Comparison of ENCODE assay signal across 10 mouse cellular contexts in genomic region chr7:24907211-24907748, GRCm38 (mm10). TPM values are rescaled to one million over a fixed set of nuclear protein-coding genes. Genes with fewer than 3 reads are reported as not detected.
DNase-seq lines count a peak whose midpoint lies in the region; ATAC-seq lines count a peak whose summit lies in the region.
"Had no signal": no experiment of that assay in that cellular context is flagged by ENCODE, and none has a peak within 500 bp of the region (broad histone marks: within the 10 kb centered on the region; RNA-seq: fewer than 3 reads in every experiment).

No protein-coding gene starts in this region.

- no peak overlapping the region for H3K4me2 ChIP-seq in forebrain, embryonic 14.5 days (ENCODE audit: low read length)
- no peak overlapping the region for H3K4me2 ChIP-seq in forebrain, embryonic 15.5 days (replicated peaks)

- no peaks in the 10 kb centered on the region for H3K27me3 ChIP-seq in forebrain, embryonic 14.5 days (replicated peaks; ENCODE audit: control insufficient read depth, insufficient read depth, low read length)
- no peaks in the 10 kb centered on the region for H3K27me3 ChIP-seq in forebrain, embryonic 15.5 days
- H3K27me3 ChIP-seq in megakaryocyte, embryonic 14.5 days (replicated peaks) = no peaks in the 10 kb centered on the region

- DNase-seq in forebrain, embryonic 14.5 days (ENCODE audit: low spot score) = no peak
- peak; percentile 79 to 81 for DNase-seq in CD8-positive naive resting alpha-beta T cell, adult 2 months (ENCODE audit: low read depth in 2 of 2, low spot score in 2 of 2)
- no peak for DNase-seq in testis, postnatal 10 days (ENCODE audit: low spot score)
- DNase-seq in right cerebral cortex, postnatal 36 days (ENCODE audit: low spot score in 2 of 2) = no peak
- DNase-seq in adrenal gland, postnatal 10 days = no peak

- 30% methylated on average over 13 of the region's 13 CpGs for WGBS in forebrain, embryonic 14.5 days
- 35% methylated on average over 13 of the region's 13 CpGs for WGBS in forebrain, embryonic 15.5 days

- no peak overlapping the region for H3K27ac ChIP-seq in forebrain, embryonic 14.5 days (ENCODE audit: low read depth, low read length)
- no peak overlapping the region for H3K27ac ChIP-seq in forebrain, embryonic 15.5 days (replicated peaks)
- H3K27ac ChIP-seq: heart, adult 2 months had no signal

- ATAC-seq in forebrain, embryonic 14.5 days = no peak
- ATAC-seq in forebrain, embryonic 15.5 days (replicated peaks) = no peak
- peak; percentile 77 for ATAC-seq in inflammation-experienced regulatory T-cells, adult 6 months

- H3K9me3 ChIP-seq in forebrain, embryonic 14.5 days (replicated peaks; ENCODE audit: control insufficient read depth, low read length) = no peaks in the 10 kb centered on the region
- H3K9me3 ChIP-seq in forebrain, embryonic 15.5 days = no peaks in the 10 kb centered on the region
- H3K9me3 ChIP-seq in megakaryocyte, embryonic 14.5 days = no peaks in the 10 kb centered on the region
- H3K9me3 ChIP-seq: G1E had no signal

- H3K9ac ChIP-seq in forebrain, embryonic 14.5 days (ENCODE audit: low read length) = 0 out of 2 replicates have a peak overlapping the region, but pooled peaks have one; percentile 1
- H3K9ac ChIP-seq in forebrain, embryonic 15.5 days (replicated peaks) = no peak overlapping the region

- H3K4me3 ChIP-seq in forebrain, embryonic 14.5 days (ENCODE audit: low read depth, low read length) = no peak overlapping the region
- no peak overlapping the region for H3K4me3 ChIP-seq in forebrain, embryonic 15.5 days
- H3K4me3 ChIP-seq in megakaryocyte, embryonic 14.5 days (replicated peaks) = peak overlapping the region; percentile 18
- H3K4me3 ChIP-seq: heart, adult 2 months had no signal

- peaks cover 30% of the 10 kb centered on the region for H3K36me3 ChIP-seq in forebrain, embryonic 14.5 days (ENCODE audit: control insufficient read depth, insufficient read depth, low read length)
- peaks cover 17% of the 10 kb centered on the region for H3K36me3 ChIP-seq in forebrain, embryonic 15.5 days
- H3K36me3 ChIP-seq in megakaryocyte, embryonic 14.5 days (replicated peaks; ENCODE audit: low read length) = peaks cover 68% of the 10 kb centered on the region

- H3K4me1 ChIP-seq in forebrain, embryonic 14.5 days (ENCODE audit: control insufficient read depth, insufficient read depth, low read length) = peaks cover 2% of the 10 kb centered on the region; the same call in 1 of the 2 replicates
- peaks cover 28% of the 10 kb centered on the region for H3K4me1 ChIP-seq in forebrain, embryonic 15.5 days
- peaks cover 54% of the 10 kb centered on the region for H3K4me1 ChIP-seq in megakaryocyte, embryonic 14.5 days

RNA-seq across cellular contexts. Expression of gene Arhgef1, which starts 4.6 kb away (rescaled TPM):
- polyA plus RNA-seq in forebrain, embryonic 14.5 days (2014; fragmentation: Nextera tagmentation; extraction: Ambion mirVana) = 26.9 and 41.3 TPM in 2 replicates
- polyA plus RNA-seq in forebrain, embryonic 15.5 days (2015; fragmentation: Nextera tagmentation; extraction: Ambion mirVana) = 74.4 and 82.0 TPM in 2 replicates
- polyA plus RNA-seq in inflammation-experienced regulatory T-cells, adult 6 months (2017; shearing (Covaris generic)) = 100 to 1,000 TPM; 112 to 198 (median 176) TPM
- polyA plus RNA-seq in megakaryocyte, embryonic 14.5 days (2012; ENCODE audit: insufficient read depth, low replicate concordance) = 136 and 219 TPM in 2 replicates
- total RNA-seq in adrenal gland, postnatal 10 days (2021) = 100 to 1,000 TPM in 1 of 2 experiments, 10 to 100 TPM in 1; 93.0 to 137 TPM

RNA-seq across cellular contexts. Expression of gene Cd79a, which starts 10.1 kb away (rescaled TPM):
- polyA plus RNA-seq in forebrain, embryonic 14.5 days (2014; fragmentation: Nextera tagmentation; extraction: Ambion mirVana) = not detected in 2 replicates
- 0.20 and 0.34 TPM in 2 replicates for polyA plus RNA-seq in forebrain, embryonic 15.5 days (2015; fragmentation: Nextera tagmentation; extraction: Ambion mirVana)
- 10 to 100 TPM in 2 of 3 experiments, 1 to 10 TPM in 1; 2.2 to 13.5 (median 10.8) TPM for polyA plus RNA-seq in inflammation-experienced regulatory T-cells, adult 6 months (2017; shearing (Covaris generic))
- polyA plus RNA-seq in megakaryocyte, embryonic 14.5 days (2012; ENCODE audit: insufficient read depth, low replicate concordance) = 0.50 TPM in 1 of 2 replicates, not detected in the other
- total RNA-seq in adrenal gland, postnatal 10 days (2021) = 1 to 10 TPM; 9.6 to 9.8 TPM

RNA-seq across cellular contexts. Expression of gene Rps19, which starts 23.1 kb away (rescaled TPM):
- polyA plus RNA-seq in forebrain, embryonic 14.5 days (2014; fragmentation: Nextera tagmentation; extraction: Ambion mirVana) = 1,541 and 2,138 TPM in 2 replicates
- 1,460 and 1,591 TPM in 2 replicates for polyA plus RNA-seq in forebrain, embryonic 15.5 days (2015; fragmentation: Nextera tagmentation; extraction: Ambion mirVana)
- over 10,000 TPM in 2 of 3 experiments, 1,000 to 10,000 TPM in 1; 7,402 to 12,964 (median 12,716) TPM for polyA plus RNA-seq in inflammation-experienced regulatory T-cells, adult 6 months (2017; shearing (Covaris generic))
- 171 and 2,463 TPM in 2 replicates for polyA plus RNA-seq in megakaryocyte, embryonic 14.5 days (2012; ENCODE audit: insufficient read depth, low replicate concordance)
- 1,000 to 10,000 TPM; 1,109 to 1,195 TPM for total RNA-seq in adrenal gland, postnatal 10 days (2021)

RNA-seq across cellular contexts. Expression of gene Gm4881, which starts 37.0 kb away (rescaled TPM):
- polyA plus RNA-seq in forebrain, embryonic 14.5 days (2014; fragmentation: Nextera tagmentation; extraction: Ambion mirVana) = 0.70 and 1.1 TPM in 2 replicates
- polyA plus RNA-seq in forebrain, embryonic 15.5 days (2015; fragmentation: Nextera tagmentation; extraction: Ambion mirVana) = 0.22 and 1.3 TPM in 2 replicates
- polyA plus RNA-seq in inflammation-experienced regulatory T-cells, adult 6 months (2017; shearing (Covaris generic)) = not detected
- 0.37 TPM in 1 of 2 replicates, not detected in the other for polyA plus RNA-seq in megakaryocyte, embryonic 14.5 days (2012; ENCODE audit: insufficient read depth, low replicate concordance)
- total RNA-seq in adrenal gland, postnatal 10 days (2021) = not detected
- total RNA-seq: G1E; heart, adult 2 months had no signal
- polyA plus RNA-seq: G1E; heart, adult 2 months had no signal

RNA-seq across cellular contexts. Expression of gene Dmrtc2, which starts 37.4 kb away (rescaled TPM):
- polyA plus RNA-seq in forebrain, embryonic 14.5 days (2014; fragmentation: Nextera tagmentation; extraction: Ambion mirVana) = not detected in 2 replicates
- polyA plus RNA-seq in forebrain, embryonic 15.5 days (2015; fragmentation: Nextera tagmentation; extraction: Ambion mirVana) = not detected in 2 replicates
- not detected for polyA plus RNA-seq in inflammation-experienced regulatory T-cells, adult 6 months (2017; shearing (Covaris generic))
- polyA plus RNA-seq in megakaryocyte, embryonic 14.5 days (2012; ENCODE audit: insufficient read depth, low replicate concordance) = not detected in 2 replicates
- not detected for total RNA-seq in adrenal gland, postnatal 10 days (2021)
- total RNA-seq: G1E; heart, adult 2 months had no signal
- polyA plus RNA-seq: G1E; heart, adult 2 months had no signal

Comparison
In these comparisons a context has a peak if more than half of its experiments do, and no peak if none do; other contexts are left out.
1. DNase-seq: peak in CD8-positive naive resting alpha-beta T cell, adult 2 months (2 of 2); none in forebrain, embryonic 14.5 days (single experiment), testis, postnatal 10 days (single experiment), right cerebral cortex, postnatal 36 days (0 of 2) and adrenal gland, postnatal 10 days (single experiment).